Mouse (Mus musculus): ENCODE measurements around the gene Cyfip2. TPM values are rescaled to one million over a fixed set of nuclear protein-coding genes. Genes with fewer than 3 reads are reported as not detected.

Cyfip2 gene
- total RNA-seq, 2 experiments from 2014 or later: 28.2 to 56.5 TPM

DNA sequence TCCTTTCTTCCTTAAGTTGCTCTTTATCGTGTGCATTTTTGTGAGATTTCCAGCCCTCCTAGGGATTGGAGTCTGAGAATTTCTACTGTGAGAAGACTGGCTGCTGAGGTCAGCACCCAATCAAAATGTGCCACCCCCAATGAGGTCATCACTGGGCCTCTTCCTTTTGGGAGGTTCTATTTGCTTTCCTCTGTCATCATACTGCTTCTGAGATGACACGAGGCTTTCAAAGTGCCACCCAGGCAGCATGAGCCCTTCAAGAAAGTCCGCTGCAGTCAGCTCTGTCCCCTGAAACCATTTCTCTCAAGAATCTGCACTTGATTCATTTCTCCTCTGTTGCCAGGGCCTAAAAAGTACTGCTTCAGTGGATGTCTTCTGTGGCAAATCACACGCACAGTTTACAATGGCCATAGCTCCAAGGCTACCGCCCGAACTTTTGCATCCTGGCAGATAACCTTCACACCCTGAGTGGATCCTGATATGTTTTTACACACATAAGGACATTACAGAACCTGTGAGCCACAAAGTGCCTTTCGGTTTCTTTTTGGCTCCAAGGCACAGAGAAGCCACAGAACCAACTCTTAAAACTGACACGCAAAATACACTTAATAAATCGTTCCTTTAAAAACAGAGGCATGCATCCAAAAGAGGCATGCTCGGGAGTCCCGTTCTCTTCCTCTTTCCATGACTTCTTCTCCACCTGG is 4.2 kb downstream of the Cyfip2 start:
- ATAC-seq (ENCODE audit: poor library complexity, severe bottlenecking): 0 out of 2 replicates have a peak, but pooled peaks have one; percentile 11

- ATAC-seq (ENCODE audit: poor library complexity, severe bottlenecking): no peak
Measured at GRCm38 (mm10) chr11:46307768-46308167, 4.9 kb downstream of the Cyfip2 start.

DNA sequence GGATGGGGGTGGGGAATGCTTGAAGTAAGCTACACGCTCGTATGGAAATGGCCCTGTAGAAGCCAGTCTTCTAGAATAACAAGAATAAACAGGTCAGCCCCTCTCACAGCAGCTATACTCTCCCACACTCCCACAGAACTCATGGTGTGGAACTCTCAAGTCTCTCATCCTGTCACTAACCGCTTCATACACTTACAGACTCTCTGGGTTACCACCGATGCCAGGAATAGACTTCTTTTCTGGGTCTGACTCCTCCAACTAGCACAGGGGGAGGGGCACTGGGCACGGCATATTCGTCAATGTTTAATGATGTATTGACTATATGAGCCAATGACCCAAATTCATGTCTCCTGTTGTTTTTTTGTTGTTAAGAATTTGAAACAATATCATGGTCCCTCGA is 5.9 kb downstream of the Cyfip2 start:
- ATAC-seq (ENCODE audit: poor library complexity, severe bottlenecking): no peak

- no peak for ATAC-seq (ENCODE audit: poor library complexity, severe bottlenecking)
Measured at GRCm38 (mm10) chr11:46305881-46306520, 6.7 kb downstream of the Cyfip2 start.

GRCm38 (mm10) chr11:46304864-46305710 is 7.6 kb downstream of the Cyfip2 start:
- no peak for ATAC-seq (ENCODE audit: poor library complexity, severe bottlenecking)

- no peak for ATAC-seq (ENCODE audit: poor library complexity, severe bottlenecking)
Measured at GRCm38 (mm10) chr11:46304093-46304492, 8.6 kb downstream of the Cyfip2 start.

GRCm38 (mm10) chr11:46302471-46302870 is 10.2 kb downstream of the Cyfip2 start:
- no peak for ATAC-seq (ENCODE audit: poor library complexity, severe bottlenecking)

DNA sequence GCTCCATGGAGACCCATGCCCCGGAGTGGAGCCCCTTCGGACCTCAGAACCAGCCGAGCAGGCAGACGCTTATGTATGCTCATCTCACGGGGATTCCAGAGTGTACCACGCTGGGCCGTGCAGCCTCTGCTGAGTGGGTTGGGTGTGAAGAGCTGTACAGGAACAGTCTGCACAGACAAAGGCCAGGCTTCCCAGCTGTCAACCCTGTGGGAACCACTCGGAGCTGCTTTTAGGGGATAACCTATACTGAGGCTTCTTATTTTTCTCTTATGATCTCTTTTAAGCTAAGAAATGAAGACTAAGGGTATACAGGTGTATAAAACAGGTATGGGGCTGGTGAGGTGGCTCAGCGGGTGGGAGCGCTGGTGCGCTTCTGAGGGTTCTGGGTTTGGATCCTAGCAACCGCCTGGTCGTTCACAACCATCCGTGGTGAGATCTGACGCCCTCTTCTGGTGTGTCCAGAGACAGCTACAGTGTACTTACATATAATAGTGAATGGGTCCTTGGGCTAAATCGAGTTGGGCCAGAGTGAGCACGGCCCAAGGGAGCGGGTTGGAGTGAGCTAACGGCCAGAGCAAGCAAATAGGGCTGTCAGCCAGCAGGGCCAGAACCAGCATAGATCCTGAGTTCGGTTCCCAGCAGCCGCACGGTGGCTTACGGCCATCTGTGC is 10.9 kb downstream of the Cyfip2 start:
- ATAC-seq (ENCODE audit: poor library complexity, severe bottlenecking): no peak

DNA sequence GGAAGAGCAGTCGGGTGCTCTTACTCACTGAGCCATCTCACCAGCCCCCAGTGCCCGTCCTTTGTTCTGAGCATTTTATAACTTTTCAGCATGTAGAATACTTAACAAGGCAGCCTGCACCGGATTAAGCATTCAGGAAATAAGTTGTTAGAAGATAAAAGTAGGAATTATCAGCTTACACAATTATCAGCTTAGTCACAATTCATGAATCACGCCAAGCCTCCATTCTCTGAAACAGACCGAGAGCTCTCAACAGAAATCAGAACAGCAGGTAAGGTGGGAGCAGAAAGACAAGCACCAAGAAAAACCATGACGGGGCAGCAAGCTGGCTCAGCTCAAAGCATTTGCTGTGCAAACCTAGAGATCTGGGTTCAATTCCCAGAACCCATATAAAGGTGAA is 12.8 kb downstream of the Cyfip2 start:
- ATAC-seq (ENCODE audit: poor library complexity, severe bottlenecking): no peak

- ATAC-seq (ENCODE audit: poor library complexity, severe bottlenecking): peak; percentile 60
Measured at GRCm38 (mm10) chr11:46298889-46299785, 13.5 kb downstream of the Cyfip2 start.

GRCm38 (mm10) chr11:46294390-46294789 is 18.3 kb downstream of the Cyfip2 start:
- ATAC-seq (ENCODE audit: poor library complexity, severe bottlenecking): no peak

DNA sequence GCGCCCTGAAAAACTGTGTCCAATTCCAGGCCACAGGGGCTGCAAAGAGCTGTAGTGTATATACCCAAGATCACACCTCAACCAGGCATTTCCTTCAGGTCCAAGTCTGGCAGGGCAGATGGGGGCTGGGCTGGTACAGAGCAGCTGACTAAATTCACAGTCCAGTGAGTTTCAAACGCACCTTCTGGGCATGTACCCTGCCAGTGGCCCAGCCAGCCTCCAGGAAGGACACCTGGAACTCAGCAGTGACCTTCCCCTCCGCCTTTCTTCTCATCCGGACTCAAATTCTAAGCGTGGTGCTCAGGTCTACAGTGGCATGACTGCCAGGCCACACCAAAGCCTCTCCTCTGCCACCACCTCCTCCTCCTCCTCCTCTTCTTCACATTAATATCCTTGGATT is 19.2 kb downstream of the Cyfip2 start:
- ATAC-seq (ENCODE audit: poor library complexity, severe bottlenecking): no peak

- no peak for ATAC-seq (ENCODE audit: poor library complexity, severe bottlenecking)
Measured at GRCm38 (mm10) chr11:46290988-46291405, 21.7 kb downstream of the Cyfip2 start.

GRCm38 (mm10) chr11:46289561-46289960 is 23.1 kb downstream of the Cyfip2 start:
- ATAC-seq (ENCODE audit: poor library complexity, severe bottlenecking): no peak

DNA sequence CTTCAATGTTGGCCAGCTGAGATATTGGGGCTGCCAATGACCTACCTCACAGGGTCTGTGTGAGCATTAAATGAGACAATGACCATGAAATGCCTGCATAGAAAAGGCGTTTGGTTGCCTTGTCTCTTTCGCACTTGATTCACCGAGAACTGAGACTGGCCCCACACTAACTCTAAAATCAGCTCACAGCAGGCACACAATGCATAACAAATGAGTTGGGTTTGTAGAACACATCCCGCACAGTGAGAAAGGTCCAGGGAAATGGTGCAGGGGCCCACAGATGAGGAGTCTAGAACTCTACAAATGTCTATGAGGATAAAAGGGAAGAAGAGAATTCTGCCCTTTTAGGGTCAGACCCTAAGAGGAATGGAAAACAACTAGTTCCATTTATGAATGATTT is 23.6 kb downstream of the Cyfip2 start:
- ATAC-seq (ENCODE audit: poor library complexity, severe bottlenecking): no peak

GRCm38 (mm10) chr11:46288091-46288490 is 24.6 kb downstream of the Cyfip2 start:
- ATAC-seq (ENCODE audit: poor library complexity, severe bottlenecking): no peak

DNA sequence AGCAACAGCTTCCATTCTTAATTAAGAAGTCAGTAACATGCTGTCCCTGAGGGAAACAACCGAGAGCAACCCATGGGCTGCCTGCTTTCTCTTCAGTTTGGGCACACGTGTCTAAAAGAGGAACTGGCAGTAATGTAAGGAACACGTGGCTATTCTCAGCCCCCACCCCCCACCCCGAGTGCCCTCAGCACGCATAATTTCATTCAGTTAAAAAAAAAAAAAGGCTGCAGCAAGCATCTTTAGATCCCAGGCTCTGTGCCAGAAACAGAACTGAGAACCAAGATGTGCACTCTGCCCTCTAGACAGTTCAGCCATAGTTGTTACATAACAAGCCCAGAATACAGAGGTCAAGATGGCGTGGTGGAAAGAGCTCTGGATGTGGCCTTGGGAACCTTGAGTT is 25.9 kb downstream of the Cyfip2 start:
- ATAC-seq (ENCODE audit: poor library complexity, severe bottlenecking): peak; percentile 89

GRCm38 (mm10) chr11:46283800-46284199 is 28.9 kb downstream of the Cyfip2 start:
- ATAC-seq (ENCODE audit: poor library complexity, severe bottlenecking): no peak

DNA sequence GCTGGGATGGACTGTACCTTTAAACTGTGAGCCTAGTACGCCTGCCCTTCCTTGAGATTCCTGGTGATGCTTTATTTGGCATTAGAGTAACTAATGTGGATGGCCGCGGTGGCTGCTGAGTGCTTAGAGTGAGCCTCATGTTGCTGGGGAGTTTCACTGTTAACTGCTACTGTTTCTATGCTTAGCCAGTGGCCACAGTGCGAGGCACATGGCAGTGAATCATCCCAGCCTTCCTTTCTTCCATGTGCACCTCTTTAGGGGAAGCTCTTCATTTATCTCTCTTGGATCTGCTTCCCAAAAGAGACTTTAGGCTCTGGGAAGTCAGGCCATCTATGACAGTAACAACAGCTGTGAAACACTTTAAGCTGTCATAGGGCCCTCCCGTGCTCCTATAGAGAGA is 30.0 kb downstream of the Cyfip2 start:
- ATAC-seq (ENCODE audit: poor library complexity, severe bottlenecking): no peak

DNA sequence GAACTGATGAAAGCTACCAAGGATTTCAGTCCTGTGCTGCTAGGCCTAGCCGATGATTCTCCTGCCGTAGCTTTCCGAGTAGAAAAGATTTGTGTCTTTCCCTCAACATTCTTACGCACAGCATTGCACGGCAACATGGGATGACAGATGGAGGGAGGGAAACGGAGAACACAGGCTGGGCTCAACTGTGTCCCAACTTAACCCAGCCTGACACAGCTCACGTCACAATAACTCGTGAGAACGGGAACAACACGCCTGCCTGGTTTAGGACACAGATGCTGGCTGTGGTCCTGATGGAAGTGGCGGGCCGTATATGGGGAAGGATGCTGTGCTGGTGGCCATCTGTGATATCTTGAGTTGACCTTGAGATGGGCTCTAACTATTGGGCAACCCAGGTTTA is 34.0 kb downstream of the Cyfip2 start:
- ATAC-seq (ENCODE audit: poor library complexity, severe bottlenecking): no peak

Data from megakaryocyte, adult 5-6 weeks (primary cell).